Mouse (Mus musculus) lung, postnatal 36 days (tissue): Measurements from ENCODE around the gene Tbx15.
"Not testable (repeated sequence)": the region's sequence is repeated elsewhere in the genome, so short reads cannot be mapped to it uniquely, and the experiment has no call there.

Source experiments
- DNase-seq: peaks from one replicate; pipeline ENCODE4 v3.0.0; 2022; ENCODE audit warnings: mixed read lengths

The Tbx15 gene

GRCm38 (mm10) chr3:99277973-99278580 is 37.9 kb downstream of the Tbx15 start:
- DNase-seq: no peak

- no peak for DNase-seq
Measured at GRCm38 (mm10) chr3:99279718-99280117, 39.5 kb downstream of the Tbx15 start.

DNA sequence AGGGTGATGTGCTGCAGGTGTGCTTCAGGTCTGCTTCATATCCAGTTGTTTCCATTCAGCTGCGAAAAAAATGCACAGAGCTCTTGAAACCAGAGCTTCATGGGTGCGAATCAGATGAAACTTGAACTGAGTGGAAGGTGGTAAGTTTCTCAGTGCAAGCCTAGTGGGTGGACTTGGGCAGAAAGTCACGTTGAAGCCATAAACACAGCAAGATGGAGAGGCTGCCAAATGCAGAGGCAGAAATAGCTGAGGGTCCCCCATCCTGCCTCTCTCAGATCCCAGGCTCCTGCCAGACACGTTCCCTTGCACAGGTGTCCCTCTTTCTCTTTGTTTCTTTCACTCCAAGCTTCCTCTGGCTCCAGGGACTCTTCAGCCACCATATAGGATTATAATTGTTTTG is 41.3 kb downstream of the Tbx15 start:
- DNase-seq: no peak

- DNase-seq: peak; percentile 3
Measured at GRCm38 (mm10) chr3:99288302-99288701, 48.1 kb downstream of the Tbx15 start.

DNA sequence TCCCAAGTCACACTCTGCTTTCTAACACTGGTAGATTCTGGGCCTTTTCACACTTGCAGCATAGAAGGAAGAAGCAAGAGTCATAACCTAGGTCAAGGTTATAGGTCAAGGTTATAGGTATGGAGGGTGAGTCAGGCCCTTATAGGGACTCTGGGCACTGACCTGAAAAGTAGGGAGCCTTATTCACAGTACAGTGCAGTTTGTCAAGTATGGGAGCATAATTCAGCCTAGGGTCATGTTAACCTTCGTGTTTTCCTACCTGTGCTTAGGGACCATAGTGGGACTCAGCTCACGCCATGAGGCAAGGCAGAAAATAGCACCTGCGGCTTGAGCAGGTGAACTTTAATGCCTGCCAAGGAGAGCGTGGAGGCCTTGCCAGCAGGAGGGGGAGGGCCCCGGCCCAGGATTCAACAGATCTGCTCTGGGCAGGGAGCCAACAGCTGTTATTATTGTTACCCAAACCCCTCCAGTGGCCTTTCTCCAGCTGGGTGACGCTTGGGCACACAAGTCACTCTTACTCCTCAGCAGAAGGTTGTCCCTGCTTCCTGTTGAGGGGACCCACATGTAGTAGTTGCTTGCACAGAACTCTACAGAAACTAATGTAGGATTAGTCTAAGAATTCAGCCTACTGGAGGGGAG is 50.0 kb downstream of the Tbx15 start:
- peak; percentile 18 for DNase-seq

DNA sequence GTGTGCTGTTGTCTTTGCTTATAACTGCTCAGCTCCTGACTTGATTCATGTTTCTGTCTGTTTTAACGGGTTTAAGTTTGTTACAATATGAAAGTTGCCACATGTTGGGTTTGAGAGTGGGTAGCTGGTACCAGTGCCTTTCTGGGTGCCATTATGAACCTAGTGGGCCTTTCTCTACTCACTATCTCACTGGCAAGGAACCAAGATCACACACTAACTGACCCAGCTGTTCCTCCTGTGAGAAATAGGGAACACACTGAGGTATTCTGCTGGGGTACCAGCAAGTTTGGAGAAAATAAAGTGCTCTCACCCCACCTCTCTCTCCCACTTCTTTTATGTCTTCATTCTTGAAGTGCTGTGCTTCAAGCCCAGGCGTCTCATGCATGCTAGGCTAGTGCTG is 50.7 kb downstream of the Tbx15 start:
- DNase-seq: no peak

GRCm38 (mm10) chr3:99291386-99291785 is 51.2 kb downstream of the Tbx15 start:
- no peak for DNase-seq

DNA sequence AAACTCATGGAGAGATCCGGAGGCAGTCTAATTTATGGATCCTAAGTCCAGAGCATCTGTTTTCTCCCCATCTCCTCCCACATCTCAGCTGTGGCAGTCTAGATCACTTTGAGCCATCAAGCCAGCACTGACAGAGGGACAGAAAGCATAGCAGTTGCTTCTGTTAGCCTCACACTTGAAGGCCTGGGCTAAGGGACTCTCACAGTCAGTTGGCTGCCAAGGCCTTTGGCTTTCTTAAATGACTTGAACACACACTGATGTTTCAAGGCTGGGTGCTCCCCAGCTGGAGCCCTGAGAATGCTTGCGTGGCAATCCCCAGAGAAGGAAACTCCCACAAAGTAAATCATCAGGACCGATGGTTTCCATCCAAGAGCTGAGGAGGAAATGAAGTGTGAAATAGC is 52.4 kb downstream of the Tbx15 start:
- no peak for DNase-seq

DNA sequence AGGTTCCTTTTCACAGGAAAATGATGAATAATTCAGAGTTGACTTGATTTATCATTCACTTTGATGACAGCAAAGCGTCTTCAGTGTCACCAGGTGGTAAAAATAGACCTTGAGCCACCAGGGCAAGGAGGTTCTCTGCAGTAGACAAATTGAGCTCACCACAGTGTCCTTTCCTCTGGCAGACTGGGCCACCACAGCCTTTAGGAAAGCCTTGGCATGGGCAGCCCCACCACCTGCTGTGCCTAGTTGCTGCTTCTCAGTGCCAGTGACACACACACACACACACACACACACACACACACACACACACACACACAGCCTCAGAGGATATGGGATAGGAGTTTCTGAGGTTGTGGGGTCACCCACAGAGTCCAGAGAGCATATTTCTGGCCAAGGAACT is 54.0 kb downstream of the Tbx15 start:
- not testable (repeated sequence) for DNase-seq

- DNase-seq: no peak
Measured at GRCm38 (mm10) chr3:99295301-99295700, 55.1 kb downstream of the Tbx15 start.

- DNase-seq: no peak
Measured at GRCm38 (mm10) chr3:99296186-99296585, 56.0 kb downstream of the Tbx15 start.

DNA sequence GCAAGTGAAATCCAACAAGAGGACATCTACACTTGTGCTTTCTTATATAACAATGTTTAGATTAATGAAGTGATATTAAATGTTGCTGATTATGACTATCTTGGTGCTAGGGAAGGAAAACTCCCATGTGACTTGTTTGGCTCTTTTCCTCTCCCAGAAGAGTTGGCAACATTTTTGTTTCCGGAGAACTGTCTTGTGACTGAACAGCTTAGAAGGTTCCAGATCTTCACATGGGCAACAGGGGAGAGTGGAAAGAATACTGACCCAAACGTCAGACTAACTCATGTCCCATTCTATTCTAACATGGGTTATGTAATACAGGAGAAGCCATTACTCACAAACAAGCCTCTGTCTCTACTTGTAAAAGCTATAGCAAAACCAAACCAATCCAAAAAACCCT is 60.7 kb downstream of the Tbx15 start:
- DNase-seq: no peak

DNA sequence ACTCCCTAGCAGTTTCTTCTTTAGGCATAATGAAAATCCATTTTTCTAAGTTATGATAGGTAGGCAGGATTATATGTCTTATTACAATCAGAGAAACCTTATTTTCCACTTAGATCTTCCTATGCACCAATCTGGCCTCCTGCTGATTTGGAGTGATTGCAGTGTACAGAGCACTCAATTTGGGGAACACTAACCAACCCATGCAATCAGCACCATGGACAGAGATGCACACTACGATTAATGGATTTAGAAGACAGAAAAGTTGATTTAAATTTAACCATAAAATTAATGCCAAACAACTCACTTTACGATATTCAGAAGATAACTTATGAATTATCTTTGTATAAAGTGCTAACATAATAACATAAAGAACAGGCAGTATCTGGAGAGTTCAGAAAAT is 70.7 kb downstream of the Tbx15 start:
- DNase-seq: peak; percentile 4

GRCm38 (mm10) chr3:99311943-99312635 is 71.9 kb downstream of the Tbx15 start:
- DNase-seq: no peak

DNA sequence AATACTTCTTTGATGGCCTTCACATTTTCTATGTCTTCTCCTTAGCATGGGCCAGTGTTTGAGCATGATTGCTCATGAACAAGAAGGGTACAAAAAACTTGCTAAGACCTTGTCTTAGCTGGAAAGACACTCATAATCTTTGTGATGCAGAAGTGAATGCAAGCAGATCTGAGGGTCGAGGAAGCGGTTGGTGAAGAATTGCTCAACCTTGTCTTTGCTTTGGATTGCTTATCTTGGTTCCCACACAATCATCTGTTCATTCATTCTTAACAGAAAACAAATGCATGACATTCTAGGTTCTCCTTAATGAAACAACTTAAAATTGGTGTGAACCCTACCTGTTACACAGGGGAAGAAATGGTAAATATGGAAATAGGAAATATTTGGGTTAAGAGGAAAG is 82.2 kb downstream of the Tbx15 start:
- DNase-seq: no peak

DNA sequence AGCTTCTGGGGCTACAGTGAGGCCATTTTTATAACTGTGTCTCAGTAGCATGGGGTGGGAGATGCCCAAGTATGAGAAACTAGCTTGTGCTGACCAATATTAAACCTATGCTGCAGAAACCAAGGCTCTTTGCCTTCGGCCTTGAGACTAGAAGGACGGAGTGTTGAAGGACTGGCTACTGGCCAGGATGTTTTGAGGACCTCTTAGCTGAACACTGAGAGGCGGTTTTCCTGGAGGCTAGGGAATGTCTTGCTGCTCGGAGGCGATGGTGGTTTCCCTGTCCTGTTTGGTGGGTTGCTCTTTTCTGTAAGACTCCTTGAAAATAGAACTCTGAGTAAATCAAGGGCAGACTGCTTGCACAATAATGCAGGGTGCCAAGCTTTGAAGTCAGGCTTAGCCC is 89.1 kb downstream of the Tbx15 start:
- DNase-seq: peak; percentile 24

- DNase-seq: no peak
Measured at GRCm38 (mm10) chr3:99331086-99331485, 90.9 kb downstream of the Tbx15 start.

DNA sequence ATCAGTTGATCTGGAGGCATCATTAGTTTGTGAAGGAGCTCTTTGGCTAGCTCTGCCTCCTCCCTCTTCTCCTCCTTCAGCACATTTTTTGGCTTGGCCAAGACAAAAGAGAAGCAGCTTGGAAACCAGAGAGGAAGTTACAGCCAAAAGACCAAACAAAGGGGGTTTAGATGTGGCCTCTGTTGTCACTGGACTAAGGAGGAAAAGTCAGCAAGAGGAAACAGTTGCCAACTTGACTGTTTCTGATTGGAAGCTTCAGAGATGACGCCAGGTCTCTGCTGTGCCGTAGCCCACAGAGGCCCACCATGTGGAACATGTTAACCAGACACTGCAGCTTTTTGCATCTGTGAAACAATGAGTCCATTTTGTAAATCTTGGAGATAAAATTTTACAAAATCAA is 96.7 kb downstream of the Tbx15 start:
- no peak for DNase-seq

DNA sequence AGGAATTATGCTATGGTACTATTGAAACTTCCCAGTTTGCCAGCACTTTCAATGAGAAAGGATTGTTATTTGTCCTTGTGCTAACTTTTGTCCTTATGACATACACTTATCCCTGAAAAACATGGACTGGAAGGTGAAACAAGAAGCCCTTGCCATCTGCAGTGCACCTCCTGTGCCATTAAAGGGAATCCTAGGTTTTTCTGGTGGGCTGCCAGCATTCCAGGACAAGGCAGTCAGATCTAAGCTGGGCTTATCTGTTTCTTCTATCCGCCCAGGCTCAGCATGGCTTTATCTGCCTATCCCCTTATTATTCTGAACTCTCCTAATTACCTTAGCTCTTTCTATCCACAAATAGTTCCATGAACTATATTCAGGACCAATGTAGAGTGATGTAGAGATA is 98.6 kb downstream of the Tbx15 start:
- DNase-seq: no peak

DNA sequence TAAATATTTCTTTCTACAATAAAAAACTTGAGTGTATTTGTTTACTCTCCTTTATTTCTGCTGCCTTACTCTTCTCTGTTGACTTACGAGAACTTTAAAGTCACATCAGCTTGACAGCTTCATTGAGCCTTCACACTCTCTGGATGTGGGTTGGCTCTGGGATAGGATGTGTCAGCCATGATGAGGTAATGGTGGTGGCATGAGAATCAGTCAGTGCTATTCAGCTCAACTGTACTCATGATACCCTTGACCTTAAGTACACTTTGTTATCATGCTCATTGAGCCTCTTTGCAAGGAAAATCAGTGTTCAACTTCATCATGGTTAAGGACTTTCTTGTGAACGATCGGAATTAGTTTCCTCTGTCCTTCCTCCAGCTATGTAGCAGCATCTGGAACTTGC is 99.8 kb downstream of the Tbx15 start:
- DNase-seq: no peak

GRCm38 (mm10) chr3:99379616-99380250 is 139.6 kb downstream of the Tbx15 start:
- DNase-seq: no peak

- DNase-seq: no peak
Measured at GRCm38 (mm10) chr3:99387127-99387526, 146.9 kb downstream of the Tbx15 start.
